Mouse (Mus musculus) left cerebral cortex, postnatal 36 days (tissue): ENCODE measurements around the gene Lypd6b. TPM values are rescaled to one million over a fixed set of nuclear protein-coding genes. Genes with fewer than 3 reads are reported as not detected.

Experiments
- DNase-seq, 2 experiments: peaks; one replicate each; pipeline ENCODE4 v3.0.0; 2021 to 2022; ENCODE audit warnings: low spot score in 2 of 2, mixed read lengths in 1 of 2
- intact Hi-C: fragments of 180-260 bp; cut with DNase I; formaldehyde crosslinking; loops from one replicate; pipeline ENCODE4 v1.15.1; 2025
- total RNA-seq, 2 experiments: library from RNA; stranded (reverse); gene quantifications; 2 replicates each; pipeline ENCODE4 v1.2.3; 2021

Gene Lypd6b
- 1 to 10 TPM; 7.8 to 9.0 TPM for total RNA-seq

DNA sequence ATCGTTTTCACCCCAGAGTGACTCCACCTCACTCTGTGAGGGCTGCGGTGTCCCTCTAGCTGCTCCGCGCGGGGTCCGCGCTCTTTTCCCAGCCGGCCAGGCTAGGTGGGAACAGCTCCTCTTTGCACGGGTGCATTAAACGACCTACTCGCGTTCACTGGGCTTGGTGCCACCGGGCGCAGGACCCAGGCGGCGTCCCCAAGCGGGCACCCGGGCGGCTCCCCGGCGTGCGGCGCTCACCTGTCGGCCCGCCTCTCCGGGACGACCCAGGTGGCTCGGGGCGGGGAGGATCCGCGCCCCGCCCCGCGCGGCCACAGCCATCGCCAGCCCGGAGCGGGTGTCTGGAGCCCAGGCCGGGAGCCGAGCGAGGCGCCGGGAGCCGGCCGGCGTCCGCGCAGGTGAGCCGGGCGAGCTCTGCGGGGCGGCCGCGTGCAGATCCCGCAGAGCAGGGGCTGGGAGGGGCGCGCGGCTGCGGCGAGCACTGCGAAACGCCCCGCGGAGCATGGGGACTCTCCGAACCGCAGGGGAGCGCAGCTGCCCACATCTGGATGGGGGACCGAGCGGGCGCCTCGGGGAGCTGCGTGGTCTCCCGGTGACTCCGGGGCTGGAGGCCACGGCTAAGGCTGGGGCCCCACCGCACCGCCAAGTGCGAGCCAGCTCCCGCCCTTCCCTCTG, at the start of gene Lypd6b:
Lypd6b (plus strand) TSS at position 313 of the 675 bp plus-strand sequence.
- intact Hi-C loops = no loop called here
- peak in 1 of 2 experiments; percentile 27 for DNase-seq

DNA sequence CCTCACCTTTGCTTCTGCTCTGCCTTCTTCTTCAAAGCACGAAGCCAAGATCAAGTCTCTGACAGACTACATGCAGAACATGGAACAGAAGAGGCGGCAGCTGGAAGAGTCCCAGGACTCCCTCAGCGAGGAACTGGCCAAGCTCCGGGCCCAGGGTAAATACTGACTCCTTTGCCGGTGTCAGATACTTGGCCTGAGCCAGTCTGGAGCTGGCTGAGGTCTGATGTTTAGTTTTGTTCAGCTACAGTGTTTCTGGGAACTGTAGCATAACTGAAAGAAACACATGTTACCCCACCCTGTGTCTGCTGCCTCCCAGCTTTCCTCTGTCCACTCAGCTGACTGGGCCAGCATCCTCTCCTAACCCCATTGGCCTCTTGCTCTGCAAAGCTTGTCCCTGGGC, 48.4 kb upstream of the Lypd6b start:
- DNase-seq = no peak
- intact Hi-C loops = no loop called here

DNA sequence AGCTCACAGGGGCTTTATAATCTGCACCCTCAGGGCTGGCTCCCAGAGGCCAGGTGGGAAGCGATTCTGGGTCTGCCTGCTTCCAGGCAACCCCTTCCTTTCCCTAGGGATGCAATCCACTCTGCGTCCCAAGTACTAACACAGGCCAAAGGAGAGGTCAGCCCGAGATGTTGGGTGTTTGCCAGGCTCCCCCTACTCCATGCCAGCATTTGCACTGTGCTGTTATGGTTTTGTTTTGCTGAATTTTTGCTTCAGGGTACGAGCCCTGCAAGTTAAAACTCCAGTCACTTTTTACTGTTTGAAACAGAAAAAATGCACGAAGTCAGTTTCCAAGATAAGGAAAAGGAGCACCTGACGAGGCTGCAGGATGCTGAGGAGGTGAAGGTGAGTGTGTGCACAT, 46.5 kb upstream of the Lypd6b start:
- intact Hi-C loops = no loop called here
- no peak for DNase-seq

DNA sequence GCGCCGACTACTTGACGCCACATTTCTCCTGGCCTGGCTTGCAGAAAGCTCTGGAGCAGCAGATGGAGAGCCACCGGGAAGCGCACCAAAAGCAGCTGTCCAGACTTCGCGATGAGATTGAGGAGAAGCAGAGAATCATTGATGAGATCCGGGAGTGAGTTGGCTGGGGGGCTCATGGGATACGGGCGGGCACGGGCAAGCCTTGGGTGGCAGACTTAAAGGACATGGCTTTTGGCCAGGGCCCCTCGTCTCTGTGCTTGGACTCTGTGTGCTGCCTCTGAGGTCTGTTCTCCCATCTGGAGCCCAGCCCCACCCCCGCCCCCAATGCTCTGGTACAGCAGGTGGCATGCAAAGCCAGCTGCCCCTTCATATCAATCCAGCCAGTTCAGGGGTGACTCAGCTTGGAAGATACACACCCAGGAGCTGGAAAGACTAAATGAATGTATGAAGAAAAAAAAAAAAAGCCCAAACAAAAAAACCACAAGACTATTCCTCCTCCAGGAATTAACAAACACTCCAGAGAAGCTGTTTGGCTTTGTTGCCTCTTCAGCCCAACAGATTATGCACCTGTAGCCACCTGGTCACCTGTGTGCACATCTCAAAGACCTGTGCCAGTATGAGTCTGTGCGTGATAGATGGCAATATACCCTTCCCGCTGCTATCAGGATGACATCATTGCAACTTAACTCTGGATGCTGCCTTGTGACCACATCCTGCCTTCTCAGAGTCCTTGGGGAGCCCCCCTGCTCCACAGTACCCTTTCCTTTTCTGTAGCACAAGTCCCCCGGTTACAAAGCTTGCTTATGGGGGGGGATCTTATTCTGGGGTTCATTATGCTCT, 45.4 kb upstream of the Lypd6b start:
- peak; percentile 60 to 67 for DNase-seq
- intact Hi-C loops = no loop called here

DNA sequence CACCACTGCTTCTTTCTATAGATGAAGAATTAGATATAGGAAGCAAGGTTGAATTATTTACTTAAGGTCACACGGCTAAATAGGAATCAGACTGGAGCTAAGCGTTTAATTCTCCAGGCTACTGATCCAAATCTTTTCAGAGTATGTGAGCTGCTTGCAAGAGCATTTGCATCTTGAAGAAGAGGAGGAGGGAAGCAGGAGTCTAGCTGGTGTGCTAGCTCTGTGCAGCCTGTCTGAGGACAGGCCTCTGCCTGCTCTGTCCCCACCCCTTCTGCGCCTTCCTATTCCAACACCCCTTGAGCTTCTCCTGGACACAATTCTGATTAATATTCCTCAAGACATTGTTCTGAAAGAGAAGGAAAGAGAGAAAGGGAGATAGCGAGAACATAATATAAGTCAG, 44.6 kb upstream of the Lypd6b start:
- no peak for DNase-seq
- intact Hi-C loops = no loop called here

- intact Hi-C loops = no loop called here
- DNase-seq = no peak
These were observed 43.7 kb upstream of the Lypd6b start for GRCm38 (mm10) chr2:49743775-49744174.

GRCm38 (mm10) chr2:49744251-49745093, 43.0 kb upstream of the Lypd6b start:
- no peak for DNase-seq
- intact Hi-C loops = no loop called here

DNA sequence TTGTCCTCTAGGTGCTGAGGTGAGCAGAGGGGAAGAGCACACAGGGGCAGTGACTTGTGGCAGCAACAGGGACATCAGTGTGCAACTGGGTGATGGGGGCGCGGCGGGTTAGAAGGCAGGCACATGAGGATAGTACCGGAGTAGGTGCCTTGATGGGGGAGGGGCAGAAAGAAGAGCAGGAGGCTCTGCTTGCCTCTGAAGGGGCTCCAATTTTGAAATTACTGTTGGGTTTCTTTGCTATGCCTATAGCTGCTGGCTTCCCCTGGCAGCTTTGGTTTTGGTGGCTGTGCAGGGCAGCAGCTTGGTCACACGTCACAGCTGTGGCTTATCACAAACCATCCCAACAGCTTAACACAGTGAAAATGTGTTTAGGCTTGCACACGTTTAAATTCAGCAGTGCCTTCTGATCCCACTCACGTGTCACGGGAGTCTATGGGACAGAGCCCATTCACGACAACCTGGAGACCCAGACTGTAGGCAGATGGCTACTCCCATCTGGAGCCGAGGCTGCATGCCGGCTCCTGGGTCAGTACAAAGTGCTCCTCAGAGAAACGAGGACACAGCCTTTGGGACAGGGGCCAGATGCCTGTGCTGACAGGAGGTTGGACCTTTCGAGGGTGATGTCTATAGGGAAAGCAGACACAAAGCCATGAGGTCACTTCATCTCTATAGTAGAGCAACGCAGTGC, 42.2 kb upstream of the Lypd6b start:
- DNase-seq = no peak
- intact Hi-C loops = no loop called here

- intact Hi-C loops = no loop called here
- DNase-seq = no peak
These were observed 40.5 kb upstream of the Lypd6b start for GRCm38 (mm10) chr2:49746947-49747346.

DNA sequence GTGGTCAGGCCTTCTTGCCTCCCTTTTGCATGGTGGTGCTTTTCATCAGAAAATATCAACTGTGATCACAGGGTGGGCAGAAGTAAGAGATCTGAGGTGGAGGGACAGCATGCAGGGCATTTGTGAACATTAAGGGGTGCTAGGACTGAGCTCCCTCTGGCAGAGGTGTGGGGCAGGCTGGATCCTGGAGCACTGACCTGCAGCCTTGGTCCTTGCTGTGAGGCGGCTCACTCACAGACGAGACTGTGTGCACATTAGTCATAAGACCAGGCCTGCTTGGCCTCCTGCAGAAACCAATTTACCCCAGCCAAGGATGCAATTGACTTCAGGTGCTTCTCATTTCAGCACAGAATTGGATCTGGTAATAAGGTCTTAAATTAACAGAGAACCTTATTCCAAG, 39.8 kb upstream of the Lypd6b start:
- intact Hi-C loops = no loop called here
- no peak for DNase-seq

DNA sequence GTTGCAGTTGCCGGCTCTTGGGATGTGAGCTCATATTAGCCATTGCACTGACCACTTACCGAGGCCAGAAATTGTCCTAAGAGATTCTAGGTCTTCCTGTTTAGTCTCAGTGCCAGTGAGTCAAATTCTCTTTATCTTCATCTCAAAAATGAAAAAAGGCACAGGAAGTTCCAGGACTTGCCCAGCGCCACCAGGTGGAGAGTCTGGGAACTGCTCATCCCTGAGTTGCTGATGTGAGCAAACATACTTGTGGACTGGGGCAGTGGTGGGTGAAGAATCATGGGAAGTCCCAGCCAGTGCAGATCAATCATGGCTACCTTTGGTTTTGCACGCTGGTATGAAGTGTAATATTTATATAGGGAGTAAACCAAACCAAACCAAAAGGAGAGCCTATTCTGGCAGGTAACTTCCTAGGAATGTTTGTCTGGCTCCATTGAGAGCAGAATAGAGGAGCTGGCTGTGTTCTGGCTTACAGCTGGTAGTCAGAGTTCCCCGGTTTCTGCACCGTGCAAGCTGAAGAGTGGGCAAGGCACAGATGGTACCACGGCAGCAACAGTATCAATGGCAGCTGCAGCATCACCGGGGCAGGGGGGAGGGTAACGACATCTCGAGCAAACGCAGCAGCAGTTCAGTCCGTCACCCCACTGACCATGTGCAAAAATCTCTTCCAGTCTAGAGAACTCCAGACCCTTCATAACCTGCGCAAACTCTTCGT, 38.7 kb upstream of the Lypd6b start:
- DNase-seq = no peak
- intact Hi-C loops = no loop called here

DNA sequence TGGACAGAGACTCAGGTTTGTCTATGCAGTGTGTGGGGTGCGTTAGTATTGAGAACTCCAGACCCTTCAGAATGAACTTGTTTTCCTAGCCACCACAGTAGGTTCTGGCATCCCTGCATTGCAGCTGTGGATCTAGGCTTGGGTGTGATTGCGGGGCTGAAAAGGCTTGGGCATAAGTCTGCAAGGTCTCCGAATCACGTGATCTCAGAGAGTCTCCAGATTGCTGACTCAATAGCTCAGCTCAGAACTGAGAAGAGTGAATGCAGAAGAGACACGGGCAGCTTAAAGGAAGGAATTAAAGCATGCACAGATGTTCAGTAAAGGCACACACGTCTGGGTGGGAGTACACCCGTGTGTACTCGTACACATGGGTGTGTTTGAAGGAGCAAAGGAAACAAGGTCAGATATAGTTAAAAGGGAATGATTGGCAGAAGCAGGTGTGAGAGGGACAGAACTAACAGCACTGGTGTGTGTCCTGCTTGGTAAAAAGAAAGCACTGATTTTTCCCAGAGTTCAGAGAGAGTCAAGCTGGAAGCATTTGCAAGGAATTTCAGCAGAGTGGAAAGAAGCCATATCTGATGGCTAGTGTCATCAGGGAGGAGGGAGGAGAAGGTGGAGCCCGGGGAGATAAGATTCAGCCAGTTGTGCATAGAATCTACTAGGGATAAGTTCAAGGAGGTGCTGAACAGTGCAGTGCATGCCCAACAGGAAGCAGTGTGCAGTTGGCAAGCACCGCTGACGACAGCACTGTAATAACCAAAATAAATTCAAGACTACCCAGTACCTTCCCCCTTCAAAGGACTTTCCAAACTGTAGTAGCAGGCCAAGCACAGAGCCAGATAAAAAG, 37.5 kb upstream of the Lypd6b start:
- intact Hi-C loops = no loop called here
- DNase-seq = no peak

DNA sequence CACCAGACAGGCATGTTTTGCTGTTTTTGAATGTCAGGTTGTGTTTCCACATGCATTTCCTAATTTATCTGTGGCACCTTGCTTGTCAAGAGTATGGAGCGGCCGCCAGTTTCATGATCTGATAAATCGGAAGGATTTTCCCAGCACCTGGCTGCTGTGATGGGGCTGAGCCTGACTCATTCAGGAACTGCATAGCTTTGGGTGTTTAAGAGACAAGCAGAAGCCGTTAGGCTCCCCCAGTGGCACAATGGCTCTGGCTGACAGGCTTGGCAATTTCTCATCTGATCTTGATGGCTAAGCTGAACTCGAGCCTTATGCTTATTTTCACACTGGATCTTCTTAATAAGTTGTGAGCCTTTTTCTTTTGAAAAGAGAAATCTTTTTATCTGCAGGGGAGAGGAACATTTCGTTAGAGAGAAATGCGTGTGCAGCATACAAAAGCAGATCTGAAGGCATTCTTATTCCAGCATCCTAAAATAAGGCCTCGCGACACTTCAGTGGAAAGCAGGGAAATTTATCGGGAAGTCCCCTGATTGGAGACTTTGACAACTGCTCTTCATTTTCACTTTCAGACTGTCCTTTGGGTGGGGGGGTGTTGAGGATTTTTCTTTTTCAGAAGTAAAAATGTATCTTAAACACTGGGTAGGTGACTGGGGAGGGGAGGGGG, 35.8 kb upstream of the Lypd6b start:
- DNase-seq = no peak
- intact Hi-C loops = no loop called here

- intact Hi-C loops = no loop called here
- no peak for DNase-seq
These were observed 35.3 kb upstream of the Lypd6b start for GRCm38 (mm10) chr2:49752211-49752607.

- intact Hi-C loops = no loop called here
- DNase-seq = no peak
These were observed 34.4 kb upstream of the Lypd6b start for GRCm38 (mm10) chr2:49753062-49753461.

- intact Hi-C loops = no loop called here
- DNase-seq = no peak
These were observed 32.4 kb upstream of the Lypd6b start for GRCm38 (mm10) chr2:49755054-49755453.

DNA sequence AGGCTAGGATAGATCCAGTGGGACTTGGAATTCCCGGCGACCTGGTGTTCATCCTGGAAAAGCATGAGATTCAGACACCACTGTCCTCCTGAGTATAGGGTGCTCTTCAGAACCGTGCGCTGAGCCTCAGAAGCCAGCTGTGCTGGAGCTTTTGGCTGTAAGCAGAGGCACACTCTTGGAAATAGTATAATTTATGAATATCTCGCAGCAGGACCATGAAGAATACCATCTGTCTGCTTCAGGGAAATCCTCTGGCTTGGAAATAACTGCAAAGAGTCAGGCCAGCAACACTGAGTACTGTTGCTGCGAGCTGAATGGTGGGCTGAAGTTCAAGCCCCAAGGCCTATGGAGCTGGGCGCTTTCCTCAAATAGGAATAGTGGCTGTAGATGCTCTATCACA, 29.9 kb upstream of the Lypd6b start:
- DNase-seq = no peak
- intact Hi-C loops = no loop called here
